10 mouse cellular contexts compared by ENCODE assay signal in the genomic region with DNA sequence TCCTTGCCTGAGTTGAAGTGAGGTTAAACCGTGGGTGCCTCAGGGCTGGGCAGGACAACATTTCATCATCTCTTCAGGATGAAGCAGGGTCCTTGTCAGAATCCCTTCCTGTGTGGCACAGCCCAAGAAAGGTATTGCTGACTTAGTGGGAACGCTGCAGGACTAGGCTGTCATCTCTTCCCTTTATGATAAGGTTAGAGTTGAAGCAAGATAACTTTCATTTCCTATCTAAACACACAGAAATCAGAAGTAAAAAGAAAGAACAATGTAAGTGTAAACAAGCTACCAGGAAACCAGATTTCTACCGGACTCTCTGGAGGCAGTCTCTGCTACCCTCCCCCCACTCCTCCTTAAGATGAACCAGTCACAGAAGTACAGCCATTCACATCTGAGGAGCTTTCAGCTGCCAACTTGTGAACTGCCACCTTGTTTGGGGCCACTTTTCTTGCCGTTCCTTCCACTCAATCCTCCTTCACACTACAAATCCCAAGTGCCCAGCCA. TPM values are rescaled to one million over a fixed set of nuclear protein-coding genes. Genes with fewer than 3 reads are reported as not detected.
DNase-seq lines count a peak whose midpoint lies in the region; ATAC-seq and TF ChIP-seq lines count a peak whose summit lies in the region.
"Had no signal": no experiment of that assay in that cellular context is flagged by ENCODE, and none has a peak within 500 bp of the region (broad histone marks: within the 10 kb centered on the region; RNA-seq: fewer than 3 reads in every experiment).

No protein-coding gene starts in this region.

- no peaks in the 10 kb centered on the region for H3K9me3 ChIP-seq in intestine, postnatal 0 days (ENCODE audit: control insufficient read depth)
- no peaks in the 10 kb centered on the region for H3K9me3 ChIP-seq in hindbrain, embryonic 16.5 days (ENCODE audit: control insufficient read depth, low read length)
- H3K9me3 ChIP-seq: limb, embryonic 12.5 days had no signal

- H3K4me2 ChIP-seq in intestine, postnatal 0 days (replicated peaks; ENCODE audit: low read depth): peak overlapping the region; percentile 48
- no peak overlapping the region for H3K4me2 ChIP-seq in hindbrain, embryonic 16.5 days (ENCODE audit: low read length)
- H3K4me2 ChIP-seq: limb, embryonic 12.5 days had no signal

- H3K27me3 ChIP-seq in intestine, postnatal 0 days (replicated peaks; ENCODE audit: control insufficient read depth, insufficient read depth, low read length): no peaks in the 10 kb centered on the region
- 0 out of 2 replicates have a peak, but pooled peaks cover 2% of the 10 kb centered on the region for H3K27me3 ChIP-seq in hindbrain, embryonic 16.5 days (replicated peaks; ENCODE audit: control insufficient read depth, insufficient read depth, low read length)

- no peak overlapping the region for H3K9ac ChIP-seq in intestine, postnatal 0 days (ENCODE audit: low read depth, low read length)
- no peak overlapping the region for H3K9ac ChIP-seq in hindbrain, embryonic 16.5 days (ENCODE audit: low read depth, low read length)
- H3K9ac ChIP-seq: limb, embryonic 12.5 days had no signal

- no peak for TF ChIP-seq CTCF in intestine, postnatal 0 days (IDR thresholded peaks at IDR 0.05; ENCODE audit: low read depth)

- H3K4me3 ChIP-seq in intestine, postnatal 0 days (ENCODE audit: low read depth, low read length): no peak overlapping the region
- no peak overlapping the region for H3K4me3 ChIP-seq in hindbrain, embryonic 16.5 days (ENCODE audit: low read length)
- H3K4me3 ChIP-seq: limb, embryonic 12.5 days had no signal

- peaks cover 8% of the 10 kb centered on the region for H3K4me1 ChIP-seq in intestine, postnatal 0 days (replicated peaks; ENCODE audit: control insufficient read depth, insufficient read depth, low read length)
- peaks cover 7% of the 10 kb centered on the region; the same call in 1 of the 2 replicates for H3K4me1 ChIP-seq in hindbrain, embryonic 16.5 days (ENCODE audit: control insufficient read depth, insufficient read depth, low read depth, low read length)

- ATAC-seq in CD4-positive, CD25-positive, alpha-beta regulatory T cell, adult 4 months: peak; percentile 60
- ATAC-seq in intestine, postnatal 0 days: peak; percentile 50
- ATAC-seq in megakaryocyte, adult 5-6 weeks (ENCODE audit: poor library complexity, severe bottlenecking): peak; percentile 34
- no peak for ATAC-seq in hindbrain, embryonic 16.5 days

- DNase-seq in A20 (ENCODE audit: low read depth, low spot score): peak; percentile 10
- no peak for DNase-seq in gastrocnemius, postnatal 10 days
- no peak for DNase-seq in left cerebral cortex, adult 11 months (ENCODE audit: low spot score)
- DNase-seq: adrenal gland, adult 8-10 months; kidney, postnatal 25 days had no signal

- H3K36me3 ChIP-seq in intestine, postnatal 0 days (ENCODE audit: control insufficient read depth, insufficient read depth): no peaks in the 10 kb centered on the region
- no peaks in the 10 kb centered on the region for H3K36me3 ChIP-seq in hindbrain, embryonic 16.5 days (ENCODE audit: control insufficient read depth, insufficient read depth, low read length)
- H3K36me3 ChIP-seq: limb, embryonic 12.5 days had no signal

- 6% methylated on average over 4 of the region's 4 CpGs for WGBS in intestine, postnatal 0 days
- 44% methylated on average over 4 of the region's 4 CpGs for WGBS in hindbrain, embryonic 16.5 days

- peak overlapping the region; percentile 60 for H3K27ac ChIP-seq in intestine, postnatal 0 days (ENCODE audit: low read depth, low read length)
- no peak overlapping the region for H3K27ac ChIP-seq in hindbrain, embryonic 16.5 days (ENCODE audit: low read depth, low read length)
- H3K27ac ChIP-seq: limb, embryonic 12.5 days had no signal

RNA-seq across cellular contexts. Expression of gene Dpp4, which starts 3.3 kb away (rescaled TPM):
- polyA plus RNA-seq in CD4-positive, CD25-positive, alpha-beta regulatory T cell, adult 4 months (2017; shearing (Covaris generic)): 100 to 1,000 TPM in 1 of 2 experiments, 10 to 100 TPM in 1; 98.3 to 101 TPM
- polyA plus RNA-seq in intestine, postnatal 0 days (2015; fragmentation: Nextera tagmentation; extraction: Ambion mirVana): 56.0 and 70.4 TPM in 2 replicates
- 13.4 and 14.6 TPM in 2 replicates for total RNA-seq in megakaryocyte, adult 5-6 weeks (2015)
- total RNA-seq in megakaryocyte, adult 5-6 weeks (2017): 17.6 and 19.2 TPM in 2 replicates
- 2.0 and 2.5 TPM in 2 replicates for polyA plus RNA-seq in hindbrain, embryonic 16.5 days (2015; fragmentation: Nextera tagmentation; extraction: Ambion mirVana)
- total RNA-seq in gastrocnemius, postnatal 10 days (2021): 1 to 10 TPM; 7.8 to 9.3 TPM

Comparison
In these comparisons a context has a peak if more than half of its experiments do, and no peak if none do; other contexts are left out.
1. RNA of gene Dpp4, which starts 3.3 kb away (polyA plus RNA-seq): 98.3 to 101 TPM in CD4-positive, CD25-positive, alpha-beta regulatory T cell, adult 4 months and 56.0 to 70.4 TPM in intestine, postnatal 0 days; 2.0 to 2.5 TPM in hindbrain, embryonic 16.5 days; every median in the first group is over 10 times any median in the second.